Mouse (Mus musculus): ENCODE results near the gene Sf3b4.
"Not testable (repeated sequence)": the region's sequence is repeated elsewhere in the genome, so short reads cannot be mapped to it uniquely, and the experiment has no call there.

Gene Sf3b4

GRCm38 (mm10) chr3:96174042-96174441 lies 1.9 kb downstream of the Sf3b4 start:
- DNase-seq (ENCODE audit: low read depth): not testable (repeated sequence)

GRCm38 (mm10) chr3:96175251-96175650 lies 3.1 kb downstream of the Sf3b4 start:
- DNase-seq (ENCODE audit: low read depth): no peak

- DNase-seq (ENCODE audit: low read depth): no peak
These were observed 6.3 kb downstream of the Sf3b4 start for GRCm38 (mm10) chr3:96178427-96178826.

GRCm38 (mm10) chr3:96178902-96179301 lies 6.8 kb downstream of the Sf3b4 start:
- no peak for DNase-seq (ENCODE audit: low read depth)

GRCm38 (mm10) chr3:96179531-96179930 lies 7.4 kb downstream of the Sf3b4 start:
- no peak for DNase-seq (ENCODE audit: low read depth)

- DNase-seq (ENCODE audit: low read depth): no peak
These were observed 8.8 kb downstream of the Sf3b4 start, which contains the start of gene Sv2a for GRCm38 (mm10) chr3:96180727-96181477. Gene Sv2a (plus strand): TSS chr3:96181151.

- DNase-seq (ENCODE audit: low read depth): no peak
These were observed 9.6 kb downstream of the Sf3b4 start for GRCm38 (mm10) chr3:96181510-96182381.

- DNase-seq (ENCODE audit: low read depth): no peak
These were observed 10.2 kb downstream of the Sf3b4 start for GRCm38 (mm10) chr3:96182382-96182776.

- no peak for DNase-seq (ENCODE audit: low read depth)
These were observed 20.8 kb downstream of the Sf3b4 start for GRCm38 (mm10) chr3:96192977-96193376.

GRCm38 (mm10) chr3:96194966-96195365 lies 22.8 kb downstream of the Sf3b4 start:
- no peak for DNase-seq (ENCODE audit: low read depth)

- no peak for DNase-seq (ENCODE audit: low read depth)
These were observed 23.6 kb downstream of the Sf3b4 start for GRCm38 (mm10) chr3:96195616-96196313.

GRCm38 (mm10) chr3:96196437-96197128 lies 24.5 kb downstream of the Sf3b4 start:
- no peak for DNase-seq (ENCODE audit: low read depth)

- peak; percentile 67 for DNase-seq (ENCODE audit: low read depth)
These were observed 25.1 kb downstream of the Sf3b4 start for GRCm38 (mm10) chr3:96197129-96197749.

- no peak for DNase-seq (ENCODE audit: low read depth)
These were observed 26.0 kb downstream of the Sf3b4 start for GRCm38 (mm10) chr3:96198181-96198580.

GRCm38 (mm10) chr3:96198601-96199251 lies 26.6 kb downstream of the Sf3b4 start:
- DNase-seq (ENCODE audit: low read depth): not testable (repeated sequence)

- no peak for DNase-seq (ENCODE audit: low read depth)
These were observed 27.6 kb downstream of the Sf3b4 start for GRCm38 (mm10) chr3:96199731-96200130.

GRCm38 (mm10) chr3:96207819-96208218 lies 35.7 kb downstream of the Sf3b4 start:
- DNase-seq (ENCODE audit: low read depth): no peak

GRCm38 (mm10) chr3:96209242-96209641 lies 37.1 kb downstream of the Sf3b4 start:
- no peak for DNase-seq (ENCODE audit: low read depth)

- no peak for DNase-seq (ENCODE audit: low read depth)
These were observed 47.1 kb downstream of the Sf3b4 start for GRCm38 (mm10) chr3:96219191-96219641.

- peak; percentile 57 for DNase-seq (ENCODE audit: low read depth)
These were observed 47.6 kb downstream of the Sf3b4 start, which contains the start of the genes Bola1 and Hist2h2ab for GRCm38 (mm10) chr3:96219661-96220130. Gene Bola1 (minus strand): TSS chr3:96219709. Gene Hist2h2ab (plus strand): TSS chr3:96219865.

Measured in c-Kit-positive CD71-negative TER-119-negative erythroid progenitor cells, embryonic 14.5 days (primary cell).